ENCODE assay signal across 31 mouse cellular contexts in the genomic region with DNA sequence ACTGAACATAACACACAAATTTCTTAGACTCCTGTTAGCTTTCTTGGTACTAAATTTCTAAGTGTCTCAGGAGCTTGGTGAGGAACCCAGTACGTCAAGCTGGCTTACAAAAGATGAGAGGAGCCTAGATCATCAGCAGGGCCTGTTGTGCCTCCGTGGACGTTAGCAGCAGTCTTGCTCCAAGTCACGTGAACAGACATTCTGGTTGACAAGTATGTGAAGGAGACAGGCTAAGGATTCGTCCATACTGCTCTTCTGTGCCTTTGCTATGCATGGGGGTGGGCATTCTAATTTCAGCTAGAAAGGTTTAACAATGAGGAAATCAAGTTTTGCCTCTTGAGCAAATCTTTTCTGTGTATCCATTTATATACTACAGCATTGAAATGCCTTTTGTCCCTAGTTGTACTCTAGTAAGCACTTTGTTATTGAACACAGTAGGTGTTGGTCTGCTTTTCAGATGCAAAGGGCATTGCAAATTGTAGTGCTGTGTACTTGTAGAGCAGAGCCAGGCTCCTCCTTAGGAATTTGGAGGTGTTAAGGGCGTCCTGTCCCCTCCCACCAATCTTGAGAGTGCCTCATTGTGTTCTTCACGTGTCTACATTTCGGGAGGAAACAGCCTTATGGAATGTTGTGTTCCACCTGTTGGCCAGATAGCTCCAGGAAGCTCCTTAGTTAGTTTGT. TPM values are rescaled to one million over a fixed set of nuclear protein-coding genes. Genes with fewer than 3 reads are reported as not detected.
DNase-seq lines count a peak whose midpoint lies in the region; ATAC-seq and TF ChIP-seq lines count a peak whose summit lies in the region.
"Had no signal": no experiment of that assay in that cellular context is flagged by ENCODE, and none has a peak within 500 bp of the region (broad histone marks: within the 10 kb centered on the region; RNA-seq: fewer than 3 reads in every experiment).

No protein-coding gene starts in this region.

- no peak for ATAC-seq in liver, postnatal 0 days
- ATAC-seq in kidney, embryonic 14.5 days (ENCODE audit: low FRiP score, low TSS enrichment): no peak
- ATAC-seq: activated CD4-positive, CD25-positive, alpha-beta regulatory T cell, adult 4 months; CD4-positive, CD25-positive, alpha-beta regulatory T cell, adult 4 months; forebrain, embryonic 14.5 days; forebrain, postnatal 0 days; hindbrain, embryonic 16.5 days; inflammation-experienced regulatory T-cells, adult 6 months; intestine, embryonic 16.5 days had no signal

- H3K27me3 ChIP-seq in liver, postnatal 0 days (ENCODE audit: insufficient read depth, low read length): no peaks in the 10 kb centered on the region
- H3K27me3 ChIP-seq in ES-Bruce4 (ENCODE audit: control insufficient read depth, insufficient read depth, low read length, poor library complexity, severe bottlenecking): no peaks in the 10 kb centered on the region
- no peaks in the 10 kb centered on the region for H3K27me3 ChIP-seq in kidney, embryonic 14.5 days (ENCODE audit: control insufficient read depth, insufficient read depth, low read length)
- H3K27me3 ChIP-seq: heart, embryonic 12.5 days; heart, embryonic 15.5 days; hindbrain, embryonic 13.5 days had no signal

- DNase-seq in liver, postnatal 0 days: peak; percentile 6
- DNase-seq in liver (no peak), ES-E14 (ENCODE audit: low read depth, low spot score) (peak; percentile 72), ZHBTc4 (ENCODE audit: low read depth, low spot score) (peak; percentile 97)
- no peak for DNase-seq in lung, postnatal 36 days
- DNase-seq: adrenal gland, adult 8-10 months; adrenal gland, postnatal 25 days; cerebellum, adult 11-12 months; cerebellum, adult 8-10 months; cerebellum, postnatal 10 days; cerebellum, postnatal 36 days; embryo, embryonic 11 days; forebrain, postnatal 0 days; gastrocnemius, adult 2 months; gastrocnemius, postnatal 14 days; heart, adult 18-20 months; heart, postnatal 10 days; heart, postnatal 36 days; kidney, adult 18-20 months had no signal

- H3K9ac ChIP-seq in liver, postnatal 0 days (replicated peaks): no peak overlapping the region
- H3K9ac ChIP-seq in ES-Bruce4 (ENCODE audit: low read depth, poor library complexity, severe bottlenecking): no peak overlapping the region
- H3K9ac ChIP-seq in ES-E14 (ENCODE audit: insufficient read depth, low read depth, low read length, poor library complexity, severe bottlenecking): no peak overlapping the region
- no peak overlapping the region for H3K9ac ChIP-seq in kidney, embryonic 14.5 days (ENCODE audit: low read depth, low read length)
- H3K9ac ChIP-seq: forebrain, postnatal 0 days; heart, embryonic 12.5 days; heart, embryonic 15.5 days; hindbrain, embryonic 13.5 days had no signal

- TF ChIP-seq CTCF in liver, postnatal 0 days (IDR thresholded peaks at IDR 0.05; ENCODE audit: low read depth): no peak
- no peak for TF ChIP-seq CTCF in ES-Bruce4 (IDR thresholded peaks at IDR 0.05; ENCODE audit: low read depth, low read length)

- no peak for TF ChIP-seq POLR2A in ES-Bruce4 (IDR thresholded peaks at IDR 0.05; ENCODE audit: insufficient read depth, low read length)

- TF ChIP-seq EP300 in liver, postnatal 0 days (IDR thresholded peaks at IDR 0.05; ENCODE audit: low read depth): no peak
- peak; percentile 72 for TF ChIP-seq EP300 in ES-Bruce4 (IDR thresholded peaks at IDR 0.05; ENCODE audit: insufficient read depth, low read depth, low read length)

- H3K27ac ChIP-seq in liver, postnatal 0 days (ENCODE audit: low read depth): no peak overlapping the region
- H3K27ac ChIP-seq in ES-Bruce4 (ENCODE audit: insufficient read depth, low read length) (peak overlapping the region; percentile 41), ES-E14 (ENCODE audit: insufficient read depth, low read depth, low read length, poor library complexity, severe bottlenecking) (peak overlapping the region; percentile 74; the same call in 1 of the 2 replicates)
- H3K27ac ChIP-seq in kidney, embryonic 14.5 days (ENCODE audit: low read depth, low read length): no peak overlapping the region
- H3K27ac ChIP-seq: gastrocnemius, adult 2 months; heart, embryonic 15.5 days; hindbrain, embryonic 10.5 days; hindbrain, embryonic 13.5 days had no signal

- in situ Hi-C loops in ES-E14 (cut with MboI; ENCODE audit: low sequenced_read_pairs in 2 of 2, unreplicated experiment in 2 of 2): no loop called here

- no peak overlapping the region for H3K4me2 ChIP-seq in liver, postnatal 0 days (ENCODE audit: low read depth, low read length)
- H3K4me2 ChIP-seq in kidney, embryonic 14.5 days (replicated peaks; ENCODE audit: low read depth, low read length): no peak overlapping the region
- H3K4me2 ChIP-seq: heart, embryonic 12.5 days; heart, embryonic 15.5 days; hindbrain, embryonic 13.5 days had no signal

- H3K9me3 ChIP-seq in liver, postnatal 0 days (ENCODE audit: low read length): no peaks in the 10 kb centered on the region
- H3K9me3 ChIP-seq in ES-Bruce4 (replicated peaks; ENCODE audit: control insufficient read depth, insufficient read depth, low read length, poor library complexity, severe bottlenecking) (no peaks in the 10 kb centered on the region), ES-E14 (ENCODE audit: control insufficient read depth, insufficient read depth, low read depth, low read length) (no peaks in the 10 kb centered on the region)
- H3K9me3 ChIP-seq in kidney, embryonic 14.5 days (ENCODE audit: control insufficient read depth, low read length): no peaks in the 10 kb centered on the region
- H3K9me3 ChIP-seq: heart, embryonic 12.5 days; heart, embryonic 15.5 days; hindbrain, embryonic 10.5 days; hindbrain, embryonic 13.5 days had no signal

- H3K4me1 ChIP-seq in liver, postnatal 0 days (ENCODE audit: insufficient read depth): no peaks in the 10 kb centered on the region
- H3K4me1 ChIP-seq in ES-Bruce4 (ENCODE audit: control insufficient read depth, insufficient read depth, low read length) (peaks cover 6% of the 10 kb centered on the region), ES-E14 (ENCODE audit: control insufficient read depth in 2 of 2, insufficient read depth in 2 of 2, low read length in 2 of 2, poor library complexity in 1 of 2) (peaks cover 11 to 15% of the 10 kb centered on the region in 2 experiments)
- H3K4me1 ChIP-seq in kidney, embryonic 14.5 days (ENCODE audit: control insufficient read depth, insufficient read depth, low read length): no peaks in the 10 kb centered on the region
- H3K4me1 ChIP-seq: heart, embryonic 12.5 days; heart, embryonic 15.5 days; hindbrain, embryonic 10.5 days; hindbrain, embryonic 13.5 days had no signal

- WGBS in liver, postnatal 0 days (ENCODE audit: insufficient replicate concordance): 87% methylated on average over 8 of the region's 8 CpGs
- WGBS in kidney, embryonic 14.5 days: 74% methylated on average over 8 of the region's 8 CpGs

- H3K36me3 ChIP-seq in liver, postnatal 0 days (replicated peaks; ENCODE audit: insufficient read depth, low read length): peaks cover 69% of the 10 kb centered on the region
- H3K36me3 ChIP-seq in ES-Bruce4 (ENCODE audit: control insufficient read depth, insufficient read depth, low read length, poor library complexity, severe bottlenecking) (peaks cover 28% of the 10 kb centered on the region), ES-E14 (ENCODE audit: control insufficient read depth, insufficient read depth, low read length, poor library complexity, severe bottlenecking) (peaks cover 3% of the 10 kb centered on the region)
- peaks cover 83% of the 10 kb centered on the region for H3K36me3 ChIP-seq in kidney, embryonic 14.5 days (ENCODE audit: control insufficient read depth, insufficient read depth, low read length)

- no peak overlapping the region for H3K4me3 ChIP-seq in liver, postnatal 0 days (ENCODE audit: low read depth, low read length)
- no peak overlapping the region for H3K4me3 ChIP-seq in ES-Bruce4 (ENCODE audit: low read depth, low read length)
- no peak overlapping the region for H3K4me3 ChIP-seq in ES-E14 (ENCODE audit: insufficient read depth in 1 of 2, low read depth in 1 of 2, low read length in 2 of 2, poor library complexity in 1 of 2, severe bottlenecking in 1 of 2)
- no peak overlapping the region for H3K4me3 ChIP-seq in kidney, embryonic 14.5 days (ENCODE audit: low read length)
- H3K4me3 ChIP-seq: gastrocnemius, adult 2 months; heart, embryonic 12.5 days; heart, embryonic 15.5 days; hindbrain, embryonic 10.5 days; hindbrain, embryonic 13.5 days had no signal

TF ChIP-seq in ES-E14, 5 proteins besides CTCF, POLR2A, EP300 and RAD21:
- no peak for TF ChIP-seq ZNF384 (IDR thresholded peaks at IDR 0.05; ENCODE audit: low read depth, low read length)
- no peak for TF ChIP-seq CHD2 (IDR thresholded peaks at IDR 0.05; ENCODE audit: low read depth, low read length)
- 0 out of 2 replicates have a peak, but pooled peaks have one; percentile 42 for TF ChIP-seq MAFK (IDR thresholded peaks at IDR 0.05; ENCODE audit: insufficient read depth, low read depth, low read length)
- no peak for TF ChIP-seq ZC3H11A (IDR thresholded peaks at IDR 0.05; ENCODE audit: borderline replicate concordance, low read depth, low read length)

RNA-seq across cellular contexts. Expression of gene Dnajc3, which starts 39.5 kb away (rescaled TPM):
- 53.6 and 55.3 TPM in 2 replicates for polyA plus RNA-seq in liver, postnatal 0 days (2015; fragmentation: Nextera tagmentation; extraction: Ambion mirVana)
- polyA plus RNA-seq in ES-Bruce4 (2011; ENCODE audit: insufficient read depth, insufficient read length, low read depth, missing spikeins): 32.4 and 33.2 TPM in 2 replicates
- total RNA-seq in ES-E14 (2012; rRNA removed): 21.8 and 29.8 TPM in 2 replicates
- polyA plus RNA-seq in kidney, embryonic 14.5 days (2014; fragmentation: Nextera tagmentation; extraction: Ambion mirVana): 35.3 and 46.7 TPM in 2 replicates

RNA-seq across cellular contexts. Expression of gene Dzip1, which starts 52.0 kb away (rescaled TPM):
- 0.42 and 0.75 TPM in 2 replicates for polyA plus RNA-seq in liver, postnatal 0 days (2015; fragmentation: Nextera tagmentation; extraction: Ambion mirVana)
- 47.2 and 57.6 TPM in 2 replicates for polyA plus RNA-seq in ES-Bruce4 (2011; ENCODE audit: insufficient read depth, insufficient read length, low read depth, missing spikeins)
- 6.8 and 15.3 TPM in 2 replicates for total RNA-seq in ES-E14 (2012; rRNA removed)
- polyA plus RNA-seq in kidney, embryonic 14.5 days (2014; fragmentation: Nextera tagmentation; extraction: Ambion mirVana): 21.4 and 26.7 TPM in 2 replicates

Comparison
In these comparisons a context has a peak if more than half of its experiments do, and no peak if none do; other contexts are left out.
1. DNase-seq: peak in liver, postnatal 0 days (single experiment), ES-E14 (single experiment) and ZHBTc4 (single experiment); none in liver (single experiment) and lung, postnatal 36 days (single experiment).
2. H3K27ac ChIP-seq: peak in ES-Bruce4 (single experiment) and ES-E14 (single experiment); none in liver, postnatal 0 days (single experiment) and kidney, embryonic 14.5 days (single experiment).
3. RNA of gene Dzip1, which starts 52.0 kb away (polyA plus RNA-seq): 47.2 to 57.6 TPM in ES-Bruce4 and 21.4 to 26.7 TPM in kidney, embryonic 14.5 days; 0.42 to 0.75 TPM in liver, postnatal 0 days; every median in the first group is over 10 times any median in the second.